Mouse (Mus musculus) midbrain, embryonic 10.5 days (tissue): Measurements from ENCODE around the gene Vmn2r4. TPM values are rescaled to one million over a fixed set of nuclear protein-coding genes. Genes with fewer than 3 reads are reported as not detected.
"Not testable (repeated sequence)": the region's sequence is repeated elsewhere in the genome, so short reads cannot be mapped to it uniquely, and the experiment has no call there.

ENCODE experiments used
- DNase-seq: peaks from one replicate; pipeline ENCODE4 v3.0.0-alpha.2; 2017; ENCODE audit warnings: low spot score
- H3K27ac ChIP-seq: fragments of 300-500 bp; sonication (generic); replicated peaks from 2 replicates; pipeline ENCODE4 v1.5.1; 2016; ENCODE audit warnings: mild to moderate bottlenecking
- H3K27me3 ChIP-seq: fragments of 300-500 bp; sonication (generic); 2 replicates; pipeline ENCODE4 v1.6.1; 2016; ENCODE audit warnings: low read depth, mild to moderate bottlenecking; ENCODE audit not compliant: poor library complexity, severe bottlenecking
- H3K36me3 ChIP-seq: fragments of 300-500 bp; sonication (generic); 2 replicates; pipeline ENCODE4 v1.6.1; 2016; ENCODE audit warnings: mild to moderate bottlenecking, moderate library complexity
- H3K4me1 ChIP-seq: fragments of 300-500 bp; sonication (generic); 2 replicates; pipeline ENCODE4 v1.6.1; 2016
- H3K4me3 ChIP-seq: fragments of 300-500 bp; sonication (generic); 2 replicates; pipeline ENCODE4 v1.5.1; 2016; ENCODE audit warnings: mild to moderate bottlenecking, moderate library complexity
- H3K9me3 ChIP-seq: fragments of 300-500 bp; sonication (generic); replicated peaks from 2 replicates; pipeline ENCODE4 v1.6.1; 2016; ENCODE audit warnings: mild to moderate bottlenecking
- WGBS: fragments of 180-500 bp; shearing (Covaris S2); methylation state at CpG from one replicate; pipeline ENCODE4 v1.1.7; 2016; 5-methylcytosine and 5-hydroxymethylcytosine counted together
- polyA plus RNA-seq: library from polyadenylated mRNA; unstranded; fragments of >200 nt; fragmentation: Nextera tagmentation; extraction: Ambion mirVana; gene quantifications from 2 replicates; pipeline ENCODE4 v1.2.1, GENCODE M21; 2016

Gene Vmn2r4
- not detected in 2 replicates for polyA plus RNA-seq

DNA sequence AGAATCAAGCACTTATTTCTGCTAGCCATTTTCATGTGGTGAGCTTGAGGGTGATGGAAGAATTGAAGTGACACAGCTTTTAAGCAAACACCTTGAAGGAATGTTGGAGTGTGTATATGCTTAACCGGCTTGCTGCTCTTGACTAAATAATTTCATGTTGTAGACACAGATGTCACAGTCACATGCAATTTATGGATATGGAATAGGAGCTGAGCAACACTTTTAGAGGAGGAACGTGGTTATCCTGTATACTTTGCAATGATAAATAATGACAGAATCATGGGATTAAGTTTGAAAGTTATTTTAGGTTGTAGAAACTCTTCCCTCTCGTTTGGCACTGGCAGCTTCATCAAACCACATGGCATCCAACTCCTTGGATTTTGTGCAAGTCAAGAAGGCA lies at the start of gene Vmn2r4:
Gene Vmn2r4, minus strand, starts transcription at position 101 of the 400 bp plus-strand sequence.
- not testable (repeated sequence) for H3K27ac ChIP-seq, DNase-seq, H3K27me3 ChIP-seq, H3K9me3 ChIP-seq, H3K36me3 ChIP-seq, H3K4me3 ChIP-seq, H3K4me1 ChIP-seq
- WGBS: 79% methylated on average over 3 of the region's 3 CpGs

DNA sequence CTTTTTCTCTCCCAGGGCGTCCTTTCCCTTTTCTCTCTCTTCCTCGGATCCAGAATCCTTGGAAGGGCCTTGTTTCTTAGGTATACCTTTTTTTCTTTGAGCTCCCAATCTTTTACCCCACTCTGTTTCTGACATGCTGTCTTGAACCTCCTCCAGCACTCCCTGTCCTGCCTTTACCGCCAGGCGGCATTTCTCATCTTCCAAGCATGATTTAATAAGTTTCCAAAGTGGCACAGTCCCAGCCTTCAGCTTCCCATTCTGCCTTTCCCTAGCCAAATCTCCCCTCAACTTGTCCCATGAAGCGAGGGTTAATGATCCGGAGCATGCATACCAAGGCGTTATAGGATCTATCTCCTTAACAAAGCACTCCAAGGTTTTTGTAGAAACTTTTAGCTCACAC lies 19.1 kb upstream of the Vmn2r4 start:
- WGBS: 90% methylated on average over 7 of the region's 7 CpGs
- H3K36me3 ChIP-seq, DNase-seq, H3K4me3 ChIP-seq, H3K27ac ChIP-seq, H3K9me3 ChIP-seq, H3K4me1 ChIP-seq, H3K27me3 ChIP-seq: not testable (repeated sequence)

DNA sequence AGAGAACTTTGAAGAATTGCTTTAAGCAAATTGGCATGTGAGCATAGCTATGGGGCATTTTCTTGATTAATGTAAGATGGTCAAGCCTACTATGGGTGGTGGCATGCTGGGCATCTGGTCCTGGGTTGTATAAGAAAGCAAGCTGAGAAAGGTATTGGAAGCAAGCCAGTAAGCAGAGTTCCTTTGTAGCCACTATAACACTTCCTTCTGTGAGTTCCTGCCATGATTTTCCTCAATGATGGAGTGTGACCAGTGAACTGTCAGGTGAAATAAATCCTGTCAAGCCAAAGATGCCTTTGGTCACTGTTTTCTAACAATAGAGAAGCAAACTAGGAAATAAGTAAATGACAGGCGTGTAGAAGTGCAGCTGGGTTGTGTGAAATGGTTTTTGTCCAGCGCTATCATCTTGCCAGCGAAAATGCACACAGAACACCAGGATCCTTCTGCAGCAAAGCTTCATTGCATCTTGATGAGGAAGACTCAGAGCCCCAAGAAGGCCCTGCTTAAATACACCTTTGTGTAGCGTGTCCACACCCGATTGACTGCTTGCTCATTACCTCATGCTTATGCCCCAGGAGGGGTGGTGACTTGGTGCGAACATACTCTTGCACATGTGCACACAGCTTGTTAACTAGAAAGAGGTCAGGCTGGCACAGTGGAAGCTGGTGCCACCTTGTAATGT lies 13.1 kb upstream of the Vmn2r4 start:
- 92% methylated on average over 6 of the region's 6 CpGs for WGBS
- H3K4me3 ChIP-seq, H3K4me1 ChIP-seq, H3K27me3 ChIP-seq, H3K36me3 ChIP-seq, H3K9me3 ChIP-seq, H3K27ac ChIP-seq: not testable (repeated sequence)
- DNase-seq: peak; percentile 12

DNA sequence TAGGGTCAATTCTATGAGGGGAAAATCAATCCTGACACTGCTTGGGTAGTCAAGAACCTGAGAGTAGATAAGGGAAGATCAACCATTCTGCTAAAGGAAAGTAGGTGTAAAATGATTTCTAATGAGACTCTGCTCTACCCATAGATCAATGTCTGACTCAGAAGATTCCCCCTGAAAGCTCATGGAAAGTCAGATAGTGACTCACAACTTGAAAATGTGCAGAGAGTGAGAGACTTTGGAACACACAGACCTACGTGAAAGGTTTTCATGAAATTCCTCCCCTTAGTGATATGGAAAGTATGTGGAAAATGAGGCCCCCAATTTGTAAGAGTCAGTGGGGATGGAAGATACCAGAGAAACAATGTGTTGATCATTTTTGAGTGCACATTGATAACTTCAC lies 7.0 kb upstream of the Vmn2r4 start:
- H3K27me3 ChIP-seq, H3K27ac ChIP-seq, DNase-seq, H3K4me1 ChIP-seq, H3K36me3 ChIP-seq, H3K9me3 ChIP-seq, H3K4me3 ChIP-seq: not testable (repeated sequence)
- WGBS: 84% methylated on average over 1 of the region's 1 CpGs

DNA sequence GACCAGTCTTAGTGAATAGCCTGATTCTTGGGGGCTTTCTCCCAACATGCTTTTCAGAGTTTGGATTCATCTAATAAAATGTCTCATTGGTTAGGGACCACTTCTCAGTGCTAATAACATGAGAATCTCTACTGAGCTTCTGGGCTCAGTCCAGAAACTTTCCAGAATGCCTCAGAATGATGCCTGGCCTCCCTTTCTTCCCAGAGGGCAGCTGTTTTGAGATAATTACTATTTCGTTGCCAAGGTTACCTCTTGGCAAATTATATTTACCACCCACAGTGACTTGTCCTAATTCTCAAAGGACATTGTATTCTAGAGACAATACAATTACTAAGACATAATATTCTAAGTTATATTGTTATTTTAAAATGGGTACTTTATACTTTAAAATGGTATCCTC lies 2.3 kb upstream of the Vmn2r4 start:
- 69% methylated on average over 1 of the region's 1 CpGs for WGBS
- not testable (repeated sequence) for H3K36me3 ChIP-seq

DNA sequence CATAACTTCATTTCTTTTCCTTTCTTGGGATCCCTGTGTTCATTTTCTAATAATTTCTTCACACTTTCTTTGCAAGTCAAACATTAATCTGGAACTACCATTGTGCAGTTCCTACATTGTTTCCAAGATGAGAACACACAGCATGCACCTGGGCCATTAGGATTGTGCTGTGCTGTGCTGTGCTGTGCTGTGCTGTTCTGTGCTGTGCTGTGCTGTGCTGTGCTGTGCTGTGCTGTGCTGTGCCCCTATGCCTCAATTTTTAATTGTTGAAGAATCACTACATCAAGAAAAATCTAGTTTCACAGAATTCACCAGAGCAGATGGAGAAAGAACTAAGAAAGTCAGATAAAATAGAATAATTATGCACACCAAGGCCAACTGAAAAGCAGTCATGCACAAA lies 915 bp downstream of the Vmn2r4 start:
- H3K27ac ChIP-seq, H3K4me1 ChIP-seq, H3K4me3 ChIP-seq, H3K36me3 ChIP-seq, H3K27me3 ChIP-seq, DNase-seq, H3K9me3 ChIP-seq: not testable (repeated sequence)

More for the DNA sequence above, 2.3 kb upstream of the Vmn2r4 start:
- H3K27me3 ChIP-seq, DNase-seq, H3K9me3 ChIP-seq, H3K4me3 ChIP-seq, H3K27ac ChIP-seq, H3K4me1 ChIP-seq: not testable (repeated sequence)

DNA sequence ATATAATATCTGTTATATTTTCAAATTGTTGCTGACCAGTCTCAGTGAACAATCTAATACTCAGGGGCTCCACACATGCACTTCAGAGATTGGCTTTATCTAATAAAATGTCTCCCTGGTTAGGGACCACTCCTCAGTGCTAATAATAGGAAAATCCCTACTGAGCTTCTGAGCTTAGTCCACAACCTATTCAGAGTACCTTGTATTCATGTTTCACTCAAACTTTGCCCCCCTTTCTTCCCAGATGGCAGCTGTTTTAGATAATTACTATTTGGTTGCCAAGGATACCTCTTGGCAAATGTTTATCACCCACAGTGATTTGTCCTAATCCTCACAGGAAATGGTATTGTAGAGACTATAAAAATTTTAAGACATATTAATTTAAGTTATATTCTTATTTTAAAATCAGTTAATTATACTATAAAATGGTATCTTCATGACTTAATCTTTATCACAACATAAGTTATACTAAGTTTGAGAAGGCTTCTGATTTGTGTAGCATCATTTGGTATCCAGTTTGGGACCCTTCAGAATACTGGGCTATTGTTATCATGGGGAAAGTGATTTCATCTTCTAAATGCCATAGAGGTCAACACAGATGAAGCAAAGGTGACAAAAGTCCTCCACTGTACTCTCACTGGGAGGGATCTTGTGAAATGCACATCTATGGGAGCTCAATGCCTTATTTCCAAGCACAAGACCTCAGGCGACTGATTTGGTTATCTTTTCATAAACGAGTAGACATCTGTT lies 55.7 kb downstream of the Vmn2r4 start:
- Histone ChIP-seq H3K27ac (no peak overlapping the region), H3K9me3 (no peaks in the 10 kb centered on the region), H3K27me3 (no peaks in the 10 kb centered on the region), H3K36me3 (no peaks in the 10 kb centered on the region), H3K4me1 (peaks cover 12% of the 10 kb centered on the region), H3K4me3 (no peak overlapping the region)
- no peak for DNase-seq
- 54% methylated on average over 2 of the region's 2 CpGs for WGBS

Other genes with a start within 250 kb of the Vmn2r4 start
- gene Vmn2r3, start 125.7 kb downstream of the Vmn2r4 start, polyA plus RNA-seq: not detected in 2 replicates
- gene Vmn2r5, start 94.5 kb upstream of the Vmn2r4 start, polyA plus RNA-seq: not detected in 2 replicates
- gene Vmn2r6, start 150.5 kb upstream of the Vmn2r4 start, polyA plus RNA-seq: not detected in 2 replicates